Mouse (Mus musculus) fibroblast of lung, adult 2 months (primary cell): ENCODE results near the gene Pdk1.
"Not testable (repeated sequence)": the region's sequence is repeated elsewhere in the genome, so short reads cannot be mapped to it uniquely, and the experiment has no call there.

Experiments
- DNase-seq: peaks from one replicate; pipeline ENCODE4 v3.0.0-alpha.2; 2011; ENCODE audit warnings: low read depth

The Pdk1 gene

DNA sequence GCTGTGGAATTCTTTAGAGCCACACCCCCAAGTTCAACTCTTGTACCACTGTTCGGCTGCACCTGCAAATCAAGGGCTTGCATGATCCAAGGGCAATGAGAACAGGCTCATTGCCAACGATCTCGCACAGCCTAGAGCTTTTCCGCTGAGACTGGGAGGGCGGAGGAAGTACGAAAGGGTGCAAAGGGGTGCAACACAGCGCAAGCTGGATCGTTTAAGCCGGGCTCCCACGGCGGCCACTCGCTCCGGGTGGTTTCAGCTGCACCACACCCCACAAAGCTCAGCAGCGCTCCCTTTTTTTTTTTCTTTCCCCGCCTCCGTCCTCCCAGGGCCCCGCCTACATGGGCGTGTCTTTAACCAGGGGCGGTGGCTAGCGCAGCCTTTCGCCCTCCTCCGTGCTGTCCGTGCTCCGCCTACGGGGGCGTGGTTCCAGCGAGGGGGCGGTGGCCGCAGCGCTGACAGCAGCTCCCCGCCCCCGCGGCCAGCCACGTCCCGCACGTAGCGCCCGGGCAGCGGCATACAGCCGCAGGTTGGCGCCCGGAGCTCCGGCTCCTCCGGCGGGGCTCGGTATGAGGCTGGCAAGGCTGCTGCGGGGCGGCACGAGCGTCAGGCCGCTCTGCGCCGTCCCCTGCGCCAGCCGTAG, at the start of gene Pdk1:
TSS of gene Pdk1 (plus strand) at position 424 of the 643 bp plus-strand sequence.
- DNase-seq = peak; percentile 86

- DNase-seq = no peak
Measured at GRCm38 (mm10) chr2:71824146-71824545, 48.9 kb upstream of the Pdk1 start.

DNA sequence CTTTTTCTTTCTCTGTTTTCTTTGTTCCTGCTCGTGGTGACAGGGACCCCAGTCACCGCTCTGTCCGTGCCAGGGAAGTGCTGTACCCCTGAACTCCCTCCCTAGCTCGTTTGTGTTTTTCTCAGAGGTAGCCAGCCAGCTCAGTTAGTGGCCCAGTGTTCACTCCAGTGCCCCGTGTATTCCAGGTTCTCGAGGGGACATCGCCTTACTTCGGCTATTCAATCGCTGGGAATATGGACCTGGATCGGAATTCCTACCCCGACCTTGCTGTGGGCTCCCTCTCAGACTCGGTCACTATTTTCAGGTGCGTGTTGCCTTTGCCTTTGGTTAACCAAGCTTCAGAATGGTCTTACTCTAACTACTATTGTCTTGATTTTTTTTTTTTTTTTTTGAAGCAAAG, 45.3 kb upstream of the Pdk1 start:
- no peak for DNase-seq

DNA sequence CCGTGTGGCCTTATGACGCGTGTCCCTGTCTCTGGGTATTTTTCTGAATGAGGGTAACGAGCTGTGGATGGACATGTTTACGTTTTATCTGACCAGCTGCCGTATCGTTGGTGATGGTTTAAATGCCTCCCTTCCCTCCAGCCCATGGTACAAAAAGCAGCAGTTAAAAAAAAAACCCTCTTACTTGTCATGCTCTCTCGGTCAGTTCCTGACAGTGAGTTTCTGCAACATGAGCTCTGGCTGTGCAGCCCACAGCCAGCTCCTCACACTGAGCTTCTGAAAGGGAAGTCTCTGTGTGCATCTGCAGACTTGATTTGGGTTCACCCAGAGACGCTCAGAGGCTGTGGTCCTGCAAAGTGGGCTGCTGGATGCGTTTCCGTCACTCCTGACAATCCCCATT, 44.1 kb upstream of the Pdk1 start:
- no peak for DNase-seq

DNA sequence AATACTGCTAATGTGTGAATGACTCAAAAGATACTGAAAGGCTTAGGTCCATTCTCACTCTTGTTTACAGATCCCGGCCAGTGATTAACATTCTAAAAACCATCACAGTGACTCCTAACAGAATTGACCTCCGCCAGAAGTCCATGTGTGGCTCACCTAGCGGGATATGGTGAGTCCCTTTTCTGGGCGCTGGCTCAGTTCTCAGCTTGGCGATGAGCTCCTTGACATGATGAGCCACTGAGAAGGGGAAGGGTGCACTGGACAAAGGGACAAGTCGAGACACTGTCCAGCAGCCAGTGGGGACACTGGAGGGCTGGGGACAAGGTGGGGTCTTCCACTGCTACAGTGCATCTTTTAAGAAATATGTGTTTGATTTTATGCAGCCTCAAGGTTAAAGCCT, 39.4 kb upstream of the Pdk1 start:
- no peak for DNase-seq

DNA sequence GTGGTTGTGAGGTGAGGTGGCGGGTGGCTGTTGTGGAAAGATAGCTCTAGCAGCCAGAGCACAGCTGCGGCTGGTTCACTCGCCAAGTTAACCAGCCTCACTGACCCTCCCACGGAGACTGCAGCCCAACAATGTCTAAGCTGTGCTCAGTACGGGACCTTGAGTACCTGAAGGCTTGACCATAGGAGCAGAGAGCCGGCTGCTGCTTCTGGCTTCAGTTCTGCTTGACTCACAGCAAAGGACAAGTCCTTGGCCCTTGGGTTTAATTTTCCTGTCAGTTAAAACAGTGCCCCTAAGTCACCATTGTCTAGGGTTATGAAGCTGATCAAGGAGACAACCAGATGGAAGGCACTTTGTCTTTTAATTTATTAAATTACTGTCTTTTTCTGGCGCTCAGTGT, 38.7 kb upstream of the Pdk1 start:
- no peak for DNase-seq

- no peak for DNase-seq
Measured at GRCm38 (mm10) chr2:71835556-71835955, 37.5 kb upstream of the Pdk1 start.

DNA sequence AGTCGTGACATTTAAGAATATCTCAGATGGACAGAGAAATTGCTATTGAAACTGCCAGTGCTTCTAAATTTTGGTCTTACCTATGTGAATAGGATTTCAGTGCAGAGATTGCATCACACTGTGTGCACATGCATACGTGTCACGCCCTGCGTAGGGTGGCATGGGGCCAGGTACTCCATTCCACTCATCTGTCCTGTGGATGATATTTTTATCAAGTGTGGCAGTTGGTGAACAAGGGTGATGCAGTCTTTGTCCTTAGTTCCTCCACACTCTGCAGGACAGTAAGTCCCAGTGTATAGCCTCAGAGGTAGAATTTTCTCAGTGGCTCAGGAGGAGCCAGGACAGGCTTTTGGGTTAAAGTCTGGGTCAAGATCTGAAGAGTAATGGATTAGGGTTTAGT, 36.8 kb upstream of the Pdk1 start:
- no peak for DNase-seq

DNA sequence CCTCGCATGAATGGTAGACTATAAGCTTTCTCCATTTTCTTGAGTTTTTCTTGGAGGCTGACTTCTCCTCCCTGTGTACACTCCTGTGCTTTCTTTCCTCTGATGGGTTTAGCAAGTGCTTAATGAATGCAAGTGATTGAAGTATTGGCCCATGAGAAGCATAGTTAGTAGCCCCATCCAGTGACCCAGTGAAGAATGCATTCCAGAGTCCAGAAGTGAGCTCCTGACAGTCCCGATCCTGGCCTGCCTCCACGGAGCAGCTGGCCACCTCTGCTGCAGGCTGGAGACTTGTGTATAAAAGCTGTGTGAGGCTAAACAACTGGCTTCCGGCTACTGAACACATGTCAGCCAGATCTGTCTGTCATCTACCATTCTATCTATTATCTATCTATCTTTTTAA, 35.8 kb upstream of the Pdk1 start:
- no peak for DNase-seq

DNA sequence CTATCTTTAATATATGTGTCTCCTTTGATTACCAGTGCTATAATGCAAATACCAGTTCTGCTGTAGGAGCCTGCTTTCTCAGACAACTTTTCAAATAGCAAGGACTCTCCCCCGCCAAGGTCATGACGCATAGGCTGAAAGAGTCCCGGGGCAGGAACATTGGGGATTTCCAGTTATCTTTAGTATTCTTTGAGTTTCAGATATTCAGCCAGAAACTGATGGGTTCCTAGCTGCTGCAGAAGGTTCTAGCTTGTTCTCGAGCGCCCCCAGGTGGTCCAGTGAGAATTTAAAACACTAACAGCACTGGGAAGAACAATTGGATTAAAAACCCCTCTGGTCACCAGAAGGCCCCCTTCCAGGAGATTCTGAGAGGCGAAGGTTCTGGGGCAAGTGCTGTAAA, 35.2 kb upstream of the Pdk1 start:
- DNase-seq = peak; percentile 53

- no peak for DNase-seq
Measured at GRCm38 (mm10) chr2:71843316-71843715, 29.7 kb upstream of the Pdk1 start.

- DNase-seq = no peak
Measured at GRCm38 (mm10) chr2:71844906-71845305, 28.1 kb upstream of the Pdk1 start.

GRCm38 (mm10) chr2:71852161-71852560, 20.9 kb upstream of the Pdk1 start:
- DNase-seq = not testable (repeated sequence)

DNA sequence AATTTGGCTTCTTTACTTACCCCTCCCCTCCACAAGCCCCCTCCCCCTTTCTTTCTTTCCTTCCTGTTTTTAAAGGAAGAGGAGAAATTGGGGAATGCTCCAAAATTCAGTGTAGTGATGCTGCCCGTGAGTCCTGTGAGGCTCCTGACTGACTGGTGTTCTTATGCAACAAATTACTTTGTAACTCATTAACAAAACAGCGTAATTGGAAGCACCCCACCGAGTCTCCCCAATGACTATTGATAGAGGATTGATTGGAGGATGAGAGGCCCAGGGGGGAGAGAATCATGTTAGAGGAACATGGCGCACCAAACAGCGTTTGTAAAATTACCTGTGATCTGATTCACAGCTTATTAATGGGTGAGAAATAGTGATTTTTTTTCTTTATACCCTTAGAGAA, 17.9 kb upstream of the Pdk1 start:
- no peak for DNase-seq

DNA sequence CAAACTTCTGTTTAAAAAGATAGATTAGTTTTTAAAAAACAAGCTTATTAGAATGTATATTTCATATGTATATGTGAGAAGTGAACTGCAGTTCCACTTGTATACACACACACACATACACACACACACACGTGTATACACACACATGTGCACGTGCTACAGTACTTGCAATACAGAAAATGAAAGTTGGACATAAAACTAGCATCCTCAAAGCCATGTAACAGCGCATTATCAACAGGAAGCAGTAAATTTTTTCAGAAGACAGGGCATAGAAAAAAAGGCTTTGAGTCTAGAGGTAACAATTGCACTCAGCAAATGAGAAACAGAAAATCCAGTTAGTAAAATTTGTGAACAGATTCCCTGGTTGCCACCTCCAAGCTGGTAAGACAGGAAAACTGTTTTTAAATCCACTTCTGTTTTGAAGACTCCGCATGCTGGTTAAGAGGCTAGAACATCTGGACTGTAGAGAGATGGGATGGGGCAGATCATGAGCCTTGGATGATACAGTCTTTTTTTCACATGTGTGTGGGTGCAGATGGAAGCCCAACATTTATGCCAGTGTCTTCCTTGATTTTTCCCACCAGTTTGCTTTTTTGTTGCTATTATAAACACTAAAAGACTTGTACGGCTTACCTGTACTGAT, 9.4 kb upstream of the Pdk1 start:
- no peak for DNase-seq

DNA sequence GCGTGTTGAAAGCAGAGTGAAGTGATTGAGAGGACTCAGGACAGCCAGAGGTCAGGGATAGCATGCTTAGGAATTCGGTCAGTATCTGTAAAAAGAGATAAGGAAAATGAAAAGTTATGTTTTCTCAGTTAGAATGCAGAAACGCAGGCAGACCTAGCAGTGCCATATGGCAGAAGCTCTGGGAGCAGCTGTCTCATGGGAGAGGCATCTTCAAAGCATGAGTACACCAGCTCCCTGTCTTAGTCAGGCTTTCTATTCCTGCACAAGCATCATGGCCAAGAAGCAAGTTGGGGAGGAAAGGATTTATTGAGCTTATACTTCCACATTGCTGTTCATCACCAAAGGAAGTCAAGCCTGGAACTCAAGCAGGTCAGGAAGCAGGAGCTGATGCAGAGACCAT, 8.0 kb upstream of the Pdk1 start:
- DNase-seq = no peak

DNA sequence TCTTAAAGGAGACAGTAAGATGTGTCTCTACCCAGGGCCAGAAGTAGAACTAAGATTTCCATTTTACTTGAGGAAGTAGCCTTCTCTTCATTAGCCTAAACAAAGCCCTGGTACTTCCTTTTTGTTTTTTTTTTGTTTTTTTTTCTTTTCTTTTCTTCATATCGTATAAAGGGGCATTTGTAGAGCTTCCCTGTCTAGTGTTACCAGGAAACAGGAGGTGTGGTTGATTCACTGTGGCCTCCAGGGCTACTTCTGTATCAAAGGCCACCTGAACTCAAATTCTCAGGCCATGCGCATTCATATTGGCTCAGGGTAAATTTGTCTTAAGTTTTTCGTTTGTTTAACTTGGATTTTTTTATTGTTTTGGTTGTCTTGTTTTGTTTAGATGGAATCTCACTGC, 7.1 kb upstream of the Pdk1 start:
- DNase-seq = no peak

DNA sequence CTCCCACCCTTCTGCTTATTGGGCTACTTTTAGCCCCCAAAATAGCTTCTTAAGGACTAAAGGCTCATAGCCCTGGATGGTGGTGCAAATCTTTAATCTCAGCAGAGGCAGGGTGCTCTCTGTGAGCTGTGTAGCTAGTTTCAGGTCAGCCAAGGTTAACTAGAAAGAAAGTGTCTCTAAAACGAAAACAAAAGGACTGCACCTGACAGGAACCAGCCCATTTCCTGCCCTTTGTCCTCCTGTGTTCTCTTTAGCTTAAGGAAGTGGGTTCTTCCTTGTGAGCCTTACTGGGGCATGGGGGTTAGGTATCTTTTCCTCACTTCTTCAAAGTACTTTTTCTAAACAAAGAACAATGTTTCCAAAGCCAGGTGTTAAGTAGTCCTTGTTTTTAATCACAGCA, 6.5 kb upstream of the Pdk1 start:
- no peak for DNase-seq

GRCm38 (mm10) chr2:71867019-71867418, 6.0 kb upstream of the Pdk1 start:
- no peak for DNase-seq

GRCm38 (mm10) chr2:71867480-71867879, 5.5 kb upstream of the Pdk1 start:
- DNase-seq = no peak

DNA sequence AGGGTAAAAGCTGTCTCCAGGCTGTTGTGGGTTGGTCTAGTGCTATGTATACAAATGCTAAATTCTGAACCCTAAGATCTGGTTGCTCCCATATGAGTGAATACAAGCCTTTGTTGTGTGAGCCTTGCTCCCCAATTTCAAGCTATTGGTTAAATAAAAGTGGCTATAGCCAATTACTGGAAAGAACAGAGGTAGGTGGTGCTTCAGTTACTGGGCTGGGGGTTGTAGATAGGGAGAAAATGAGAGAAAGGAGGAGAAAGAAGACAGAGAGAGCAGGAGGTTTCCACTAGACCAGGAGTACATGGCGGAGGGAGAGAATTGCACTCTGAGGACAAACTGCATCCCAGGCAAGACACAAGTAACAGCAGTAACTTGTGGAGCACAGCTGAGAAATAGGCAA, 4.8 kb upstream of the Pdk1 start:
- no peak for DNase-seq

DNA sequence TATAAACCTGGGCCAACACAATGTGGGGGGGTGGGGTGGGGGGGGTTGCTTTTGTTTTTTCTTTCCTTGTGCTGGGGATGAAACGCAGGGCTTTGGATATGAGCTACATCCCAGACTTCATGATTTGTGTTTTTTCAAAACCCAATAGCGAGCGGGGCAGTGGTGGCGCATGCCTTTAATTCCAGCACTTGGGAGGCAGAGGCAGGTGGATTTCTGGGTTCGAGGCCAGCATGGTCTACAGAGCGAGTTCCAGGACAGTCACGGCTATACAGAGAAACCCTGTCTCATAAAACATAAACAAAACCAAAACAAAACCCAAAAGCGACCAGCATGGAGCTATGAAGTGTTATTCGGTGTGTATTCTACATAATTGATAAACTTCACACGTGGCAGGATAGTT, 883 bp upstream of the Pdk1 start:
- DNase-seq = no peak

DNA sequence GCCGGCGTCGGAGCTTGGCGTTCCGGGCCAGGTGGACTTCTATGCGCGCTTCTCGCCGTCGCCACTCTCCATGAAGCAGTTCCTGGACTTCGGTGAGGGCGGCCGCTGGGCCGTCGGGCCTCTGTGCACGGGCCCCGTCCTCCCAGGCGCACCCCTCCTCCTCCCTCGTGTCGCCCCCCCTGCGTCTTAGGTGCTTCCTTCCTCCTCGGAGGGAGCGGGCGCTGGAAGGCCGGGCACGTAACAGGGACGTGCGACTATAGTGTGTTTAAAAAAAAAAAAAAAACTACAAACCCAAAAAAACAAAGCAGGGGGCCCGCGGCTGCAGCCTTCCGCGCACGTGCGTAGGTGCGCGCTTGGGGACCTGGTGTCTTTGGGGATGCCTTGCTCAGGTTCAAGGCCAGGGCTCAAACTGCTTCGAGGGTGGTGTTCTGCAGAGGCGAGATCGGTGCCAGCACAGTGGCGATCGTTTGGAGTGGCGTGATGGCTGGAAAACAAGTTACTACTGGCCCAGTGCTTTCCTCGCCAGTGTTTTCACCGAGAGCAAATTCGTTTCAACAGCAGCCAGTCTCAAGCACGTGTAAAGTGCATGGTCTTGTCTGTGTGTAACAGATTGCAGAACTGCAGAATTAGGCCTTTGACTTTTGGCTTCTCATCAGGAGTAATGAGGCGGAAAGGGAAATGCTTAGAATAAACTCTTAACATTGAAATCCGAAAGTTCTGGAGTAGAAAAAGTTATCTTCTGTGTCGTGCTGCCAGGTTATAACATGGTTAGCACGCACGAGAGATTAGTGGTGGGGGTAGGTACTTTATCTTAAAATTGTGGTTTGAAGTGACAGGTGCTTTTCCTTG, 674 bp downstream of the Pdk1 start:
- DNase-seq = peak; percentile 9
